Mouse (Mus musculus) embryonic fibroblast, embryonic 13.5 days (primary cell): ENCODE measurements around the gene Zfp600. TPM values are rescaled to one million over a fixed set of nuclear protein-coding genes. Genes with fewer than 3 reads are reported as not detected.
"Not testable (repeated sequence)": the region's sequence is repeated elsewhere in the genome, so short reads cannot be mapped to it uniquely, and the experiment has no call there.

ENCODE experiments used
- H3K27ac ChIP-seq: 2 replicates; pipeline ENCODE4 v1.5.1; 2012; ENCODE audit warnings: low read length, control low read depth, inconsistent platforms; ENCODE audit not compliant: insufficient read depth
- H3K4me1 ChIP-seq: 2 replicates; pipeline ENCODE4 v1.6.1; 2011; ENCODE audit warnings: low read length; ENCODE audit not compliant: control insufficient read depth, insufficient read depth
- H3K4me3 ChIP-seq: 2 replicates; pipeline ENCODE4 v1.5.1; 2011; ENCODE audit warnings: mild to moderate bottlenecking, control low read depth, low read length; ENCODE audit not compliant: insufficient read depth
- polyA plus RNA-seq: library from polyadenylated mRNA; stranded (reverse); fragments of >200 nt; gene quantifications from 2 replicates; pipeline ENCODE4 v1.2.4, GENCODE M21; 2011; ENCODE audit warnings: low read depth; ENCODE audit not compliant: missing spikeins, insufficient read length

Gene Zfp600
- polyA plus RNA-seq: not detected in 2 replicates

DNA sequence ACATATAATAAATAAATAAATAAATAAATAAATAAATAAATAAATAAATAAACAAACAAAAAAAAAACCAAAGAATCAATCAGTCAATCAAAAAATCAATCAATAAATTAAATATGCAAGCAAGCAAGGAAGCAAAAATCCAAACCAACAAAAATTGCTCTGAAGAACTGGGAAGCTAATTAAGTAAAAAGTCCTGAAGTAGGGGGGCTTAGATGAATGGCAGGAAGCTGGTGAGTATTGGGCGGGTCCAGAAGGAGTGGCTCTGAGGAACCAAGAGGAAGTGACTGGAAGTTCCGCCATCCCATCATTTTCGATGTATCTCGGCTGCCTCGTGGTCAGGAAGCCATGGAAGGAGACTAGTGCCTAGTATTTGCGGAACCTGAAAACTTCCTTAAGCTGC is at the start of gene Zfp600:
Zfp600 (plus strand) TSS at position 301 of the 400 bp plus-strand sequence.
- not testable (repeated sequence) for H3K27ac ChIP-seq, H3K4me3 ChIP-seq, H3K4me1 ChIP-seq

GRCm38 (mm10) chr4:146162893-146163292 is 6.3 kb downstream of the Zfp600 start:
- not testable (repeated sequence) for H3K4me1 ChIP-seq, H3K4me3 ChIP-seq, H3K27ac ChIP-seq

- H3K27ac ChIP-seq, H3K4me1 ChIP-seq, H3K4me3 ChIP-seq: not testable (repeated sequence)
Measured at GRCm38 (mm10) chr4:146167202-146167832, 10.7 kb downstream of the Zfp600 start.

DNA sequence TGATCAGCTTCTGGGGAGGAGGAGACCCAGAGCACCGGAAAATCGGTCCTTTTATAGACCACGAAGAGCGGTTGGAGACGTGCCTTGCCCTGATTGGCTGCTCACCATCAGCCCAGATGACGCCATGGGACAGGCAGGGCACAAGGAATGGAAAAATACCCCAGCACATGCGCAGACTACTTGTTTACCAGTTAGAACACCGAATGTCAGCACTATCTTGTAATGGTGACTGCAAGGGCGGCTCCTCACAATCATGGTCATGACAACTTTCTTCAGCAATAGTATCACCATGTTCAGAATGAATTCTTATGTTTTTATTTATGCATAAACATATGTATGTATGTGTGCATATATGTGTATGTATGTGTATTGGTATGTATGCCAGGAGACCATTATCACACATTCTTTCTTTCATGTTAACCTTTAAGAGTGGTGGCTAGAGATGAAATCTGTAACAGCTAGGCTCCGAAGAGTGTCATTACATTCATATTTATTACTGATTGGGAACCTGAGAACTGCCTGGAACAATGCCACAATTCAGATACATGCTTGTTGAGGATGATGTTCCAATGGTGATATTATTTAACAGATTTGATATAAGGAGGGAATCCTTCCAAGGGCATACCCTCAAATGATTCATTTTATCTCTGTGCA is 11.4 kb downstream of the Zfp600 start:
- not testable (repeated sequence) for H3K27ac ChIP-seq, H3K4me3 ChIP-seq, H3K4me1 ChIP-seq

GRCm38 (mm10) chr4:146168730-146169215 is 12.1 kb downstream of the Zfp600 start:
- H3K4me3 ChIP-seq, H3K27ac ChIP-seq, H3K4me1 ChIP-seq: not testable (repeated sequence)

- H3K4me1 ChIP-seq, H3K27ac ChIP-seq, H3K4me3 ChIP-seq: not testable (repeated sequence)
Measured at GRCm38 (mm10) chr4:146173378-146174226, 17.0 kb downstream of the Zfp600 start.

DNA sequence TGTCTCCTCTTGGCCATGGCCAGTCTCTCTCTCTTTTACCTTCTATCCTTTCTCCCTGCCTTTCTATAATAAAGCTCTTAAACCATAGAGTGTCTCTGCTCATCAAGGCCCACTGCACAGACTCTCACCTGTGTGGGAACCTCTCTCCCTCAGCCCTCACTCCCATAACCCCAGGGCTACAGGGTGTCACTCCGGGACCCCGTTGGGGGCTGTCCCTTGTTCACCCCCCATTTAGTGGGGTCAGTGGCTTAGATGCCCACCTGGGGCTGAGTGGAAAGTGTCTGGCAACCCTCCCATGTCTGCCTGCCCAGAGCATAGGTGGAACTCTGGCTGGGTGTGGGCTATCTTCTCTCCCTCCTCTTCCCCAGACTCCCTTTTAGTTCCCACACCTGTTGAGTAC is 47.7 kb downstream of the Zfp600 start:
- not testable (repeated sequence) for H3K4me1 ChIP-seq, H3K27ac ChIP-seq, H3K4me3 ChIP-seq

DNA sequence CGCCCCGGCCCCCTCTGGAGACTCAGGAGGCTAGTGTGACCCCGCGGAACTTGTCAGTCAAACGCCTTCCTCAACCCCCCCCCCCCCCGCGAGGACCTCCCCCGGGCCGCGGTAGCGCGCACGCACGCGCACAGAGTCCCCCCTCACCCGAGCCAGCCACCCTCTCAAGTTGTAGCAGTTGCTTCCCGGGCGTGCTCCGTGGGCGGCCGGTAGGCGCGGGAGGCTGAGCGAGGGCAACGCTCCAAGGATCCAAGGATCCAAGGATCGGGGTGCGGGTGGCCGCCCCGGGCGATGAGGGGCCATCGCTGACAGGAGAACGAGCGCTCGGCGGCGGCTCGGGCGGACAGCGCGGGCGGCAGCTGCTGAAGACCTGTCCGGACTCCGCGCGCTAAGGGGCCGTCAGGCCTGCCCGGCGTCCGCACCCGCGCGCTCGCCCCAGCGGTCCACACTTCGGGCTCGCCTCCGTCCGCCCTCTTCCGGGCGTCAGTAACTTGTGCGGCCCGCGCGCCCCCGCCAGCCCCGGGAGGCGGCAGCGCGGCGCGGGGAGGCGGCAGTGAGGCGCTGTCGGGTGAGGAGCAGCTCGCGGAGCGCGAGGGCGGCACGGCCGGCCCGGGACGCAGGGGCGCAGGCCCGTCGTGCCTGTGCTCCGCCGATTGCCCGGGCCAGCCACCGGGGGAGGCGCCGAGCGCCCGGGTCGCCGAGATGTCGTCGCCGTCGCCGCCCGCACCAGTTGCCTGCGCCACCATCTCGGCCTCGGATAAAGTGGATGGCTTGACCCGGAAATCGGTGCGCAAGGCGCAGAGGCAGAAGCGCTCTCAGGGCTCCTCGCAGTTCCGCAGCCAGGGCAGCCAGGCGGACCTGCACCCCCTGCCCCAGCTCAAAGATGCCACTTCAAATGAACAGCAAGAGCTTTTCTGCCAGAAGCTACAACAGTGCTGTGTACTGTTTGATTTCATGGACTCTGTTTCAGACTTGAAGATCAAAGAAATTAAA is 82.9 kb downstream of the Zfp600 start:
- not testable (repeated sequence) for H3K27ac ChIP-seq, H3K4me1 ChIP-seq, H3K4me3 ChIP-seq

- H3K4me1 ChIP-seq, H3K4me3 ChIP-seq, H3K27ac ChIP-seq: not testable (repeated sequence)
Measured at GRCm38 (mm10) chr4:146242119-146242518, 85.5 kb downstream of the Zfp600 start.

Other genes starting within 250 kb of the Zfp600 start
- gene Zfp987, start 59.5 kb upstream of the Zfp600 start, polyA plus RNA-seq: not detected in 2 replicates